Mouse (Mus musculus): Measurements from ENCODE around the gene Slit3.

- TF ChIP-seq CTCF (conservative IDR thresholded peaks at IDR 0.05; ENCODE audit: low read length) (no peak), POU5F1 (IDR thresholded peaks at IDR 0.05; ENCODE audit: borderline replicate concordance, low read length) (no peak)
Observed at GRCm38 (mm10) chr11:35296803-35297202, 175.8 kb downstream of the Slit3 start.

All from E14TG2a.4 (cell line).